Mouse (Mus musculus) intestine, embryonic 14.5 days (tissue): Measurements from ENCODE around the gene Sec61a1. TPM values are rescaled to one million over a fixed set of nuclear protein-coding genes. Genes with fewer than 3 reads are reported as not detected.

ENCODE experiments used
- ATAC-seq: fragments of 200-750 bp; cut with Nextera tagmentation; replicated peaks from 2 replicates; pipeline ENCODE4 v1.8.0; 2017; ENCODE audit warnings: low read depth, moderate number of reproducible peaks, moderate TSS enrichment, moderate library complexity; ENCODE audit not compliant: low FRiP score, low TSS enrichment
- DNase-seq: peaks from one replicate; pipeline ENCODE4 v3.0.0-alpha.2; 2018; ENCODE audit warnings: low spot score
- H3K27ac ChIP-seq: fragments of 300-500 bp; sonication (generic); 2 replicates; pipeline ENCODE4 v1.5.1; 2014; ENCODE audit warnings: low read depth, mild to moderate bottlenecking, control low read depth
- H3K27me3 ChIP-seq: fragments of 300-500 bp; sonication (generic); replicated peaks from 2 replicates; pipeline ENCODE4 v1.6.1; 2014; ENCODE audit warnings: low read length, control low read depth; ENCODE audit not compliant: control insufficient read depth, insufficient read depth
- H3K36me3 ChIP-seq: fragments of 300-500 bp; sonication (generic); 2 replicates; pipeline ENCODE4 v1.6.1; 2014; ENCODE audit warnings: low read length, control low read depth; ENCODE audit not compliant: control insufficient read depth, insufficient read depth
- H3K4me1 ChIP-seq: fragments of 300-500 bp; sonication (generic); replicated peaks from 2 replicates; pipeline ENCODE4 v1.6.1; 2014; ENCODE audit warnings: low read length, control low read depth, mixed read lengths; ENCODE audit not compliant: control insufficient read depth, insufficient read depth
- H3K4me2 ChIP-seq: fragments of 300-500 bp; sonication (generic); 2 replicates; pipeline ENCODE4 v1.6.1; 2014; ENCODE audit warnings: low read length
- H3K4me3 ChIP-seq: fragments of 300-500 bp; sonication (generic); 2 replicates; pipeline ENCODE4 v1.5.1; 2014; ENCODE audit warnings: low read depth, low read length, control low read depth, mixed read lengths
- H3K9ac ChIP-seq: fragments of 300-500 bp; sonication (generic); 2 replicates; pipeline ENCODE4 v1.6.1; 2014; ENCODE audit warnings: mild to moderate bottlenecking, low read length
- H3K9me3 ChIP-seq: fragments of 300-500 bp; sonication (generic); 2 replicates; pipeline ENCODE4 v1.6.1; 2016; ENCODE audit warnings: low read length, control low read depth; ENCODE audit not compliant: control insufficient read depth
- WGBS: fragments of 180-500 bp; shearing (Covaris S2); extraction: QIAGEN DNeasy Blood & Tissue Kit; methylation state at CpG from one replicate; pipeline ENCODE4 v1.1.7; 2014; 5-methylcytosine and 5-hydroxymethylcytosine counted together
- polyA plus RNA-seq: library from polyadenylated mRNA; unstranded; fragments of >200 nt; fragmentation: Nextera tagmentation; extraction: Ambion mirVana; gene quantifications from 2 replicates; pipeline ENCODE4 v1.2.1, GENCODE M21; 2014

The Sec61a1 gene
- 221 and 246 TPM in 2 replicates for polyA plus RNA-seq

- Histone ChIP-seq H3K9me3 (no peaks in the 10 kb centered on the region), H3K27ac (peak within 1 kb of the TSS; percentile 85), H3K9ac (peak within 1 kb of the TSS; percentile 97), H3K36me3 (peaks cover 26% of the 10 kb centered on the region), H3K27me3 (no peaks in the 10 kb centered on the region), H3K4me2 (peak within 1 kb of the TSS; percentile 68), H3K4me3 (peak within 1 kb of the TSS; percentile 90), H3K4me1 (peaks cover 16% of the 10 kb centered on the region)
- WGBS, result under 1% methylated on average over 80 of the region's 80 CpGs
- DNase-seq, result peak; percentile 90
- ATAC-seq, result peak; percentile 97
Measured at GRCm38 (mm10) chr6:88518404-88519263, at the start of gene Sec61a1. TSS of gene Sec61a1 (minus strand) at chr6:88518905.

GRCm38 (mm10) chr6:88566676-88567075 is 48.0 kb upstream of the Sec61a1 start:
- 25% methylated on average over 7 of the region's 7 CpGs for WGBS
- DNase-seq, result no peak
- no peaks in the 10 kb centered on the region for H3K4me1 ChIP-seq
- ATAC-seq, result no peak
- no peak overlapping the region for H3K27ac ChIP-seq
- no peaks in the 10 kb centered on the region for H3K36me3 ChIP-seq
- H3K4me3 ChIP-seq, result no peak overlapping the region
- H3K4me2 ChIP-seq, result no peak overlapping the region
- no peaks in the 10 kb centered on the region for H3K9me3 ChIP-seq
- peaks cover 19% of the 10 kb centered on the region; the same call in 1 of the 2 replicates for H3K27me3 ChIP-seq
- H3K9ac ChIP-seq, result no peak overlapping the region

GRCm38 (mm10) chr6:88565033-88565432 is 46.3 kb upstream of the Sec61a1 start:
- ATAC-seq, result no peak
- Histone ChIP-seq H3K27me3 (peaks cover 19% of the 10 kb centered on the region; the same call in 1 of the 2 replicates), H3K4me1 (no peaks in the 10 kb centered on the region), H3K36me3 (no peaks in the 10 kb centered on the region), H3K9ac (no peak overlapping the region), H3K27ac (no peak overlapping the region), H3K4me2 (no peak overlapping the region), H3K9me3 (no peaks in the 10 kb centered on the region), H3K4me3 (no peak overlapping the region)
- WGBS, result 32% methylated on average over 6 of the region's 6 CpGs
- no peak for DNase-seq

- Histone ChIP-seq H3K9me3 (no peaks in the 10 kb centered on the region), H3K27me3 (peaks cover 3% of the 10 kb centered on the region; the same call in 1 of the 2 replicates), H3K4me3 (no peak overlapping the region), H3K4me2 (no peak overlapping the region), H3K36me3 (no peaks in the 10 kb centered on the region), H3K27ac (no peak overlapping the region), H3K9ac (no peak overlapping the region), H3K4me1 (no peaks in the 10 kb centered on the region)
- no peak for DNase-seq
- 86% methylated on average over 4 of the region's 4 CpGs for WGBS
- no peak for ATAC-seq
Measured at GRCm38 (mm10) chr6:88560156-88560555, 41.5 kb upstream of the Sec61a1 start.

GRCm38 (mm10) chr6:88559688-88560087 is 41.0 kb upstream of the Sec61a1 start:
- no peak overlapping the region for H3K27ac ChIP-seq
- no peaks in the 10 kb centered on the region for H3K9me3 ChIP-seq
- no peak for DNase-seq
- ATAC-seq, result no peak
- H3K4me3 ChIP-seq, result no peak overlapping the region
- no peak overlapping the region for H3K9ac ChIP-seq
- no peaks in the 10 kb centered on the region for H3K4me1 ChIP-seq
- 45% methylated on average over 5 of the region's 5 CpGs for WGBS
- peaks cover 3% of the 10 kb centered on the region; the same call in 1 of the 2 replicates for H3K27me3 ChIP-seq
- no peaks in the 10 kb centered on the region for H3K36me3 ChIP-seq
- H3K4me2 ChIP-seq, result no peak overlapping the region

GRCm38 (mm10) chr6:88558076-88558475 is 39.4 kb upstream of the Sec61a1 start:
- Histone ChIP-seq H3K27me3 (no peaks in the 10 kb centered on the region), H3K4me2 (no peak overlapping the region), H3K9me3 (no peaks in the 10 kb centered on the region), H3K27ac (no peak overlapping the region), H3K36me3 (no peaks in the 10 kb centered on the region), H3K4me3 (no peak overlapping the region), H3K9ac (no peak overlapping the region), H3K4me1 (no peaks in the 10 kb centered on the region)
- DNase-seq (no peak), ATAC-seq (no peak)
- 75% methylated on average over 1 of the region's 1 CpGs for WGBS

GRCm38 (mm10) chr6:88557548-88557947 is 38.8 kb upstream of the Sec61a1 start:
- no peak overlapping the region for H3K27ac ChIP-seq
- H3K4me3 ChIP-seq, result no peak overlapping the region
- no peak overlapping the region for H3K9ac ChIP-seq
- H3K4me1 ChIP-seq, result no peaks in the 10 kb centered on the region
- no peaks in the 10 kb centered on the region for H3K9me3 ChIP-seq
- no peaks in the 10 kb centered on the region for H3K27me3 ChIP-seq
- H3K4me2 ChIP-seq, result no peak overlapping the region
- no peak for ATAC-seq
- DNase-seq, result no peak
- 19% methylated on average over 4 of the region's 4 CpGs for WGBS
- H3K36me3 ChIP-seq, result no peaks in the 10 kb centered on the region

- Histone ChIP-seq H3K4me1 (no peaks in the 10 kb centered on the region), H3K9ac (no peak overlapping the region), H3K4me2 (no peak overlapping the region), H3K36me3 (no peaks in the 10 kb centered on the region), H3K27me3 (peaks cover 14% of the 10 kb centered on the region), H3K27ac (no peak overlapping the region), H3K9me3 (no peaks in the 10 kb centered on the region), H3K4me3 (no peak overlapping the region)
- 89% methylated on average over 2 of the region's 2 CpGs for WGBS
- DNase-seq, result peak; percentile 33
- no peak for ATAC-seq
Measured at GRCm38 (mm10) chr6:88549916-88550315, 31.2 kb upstream of the Sec61a1 start.
